ENCODE assay signal across 7 mouse cellular contexts in the genomic region with DNA sequence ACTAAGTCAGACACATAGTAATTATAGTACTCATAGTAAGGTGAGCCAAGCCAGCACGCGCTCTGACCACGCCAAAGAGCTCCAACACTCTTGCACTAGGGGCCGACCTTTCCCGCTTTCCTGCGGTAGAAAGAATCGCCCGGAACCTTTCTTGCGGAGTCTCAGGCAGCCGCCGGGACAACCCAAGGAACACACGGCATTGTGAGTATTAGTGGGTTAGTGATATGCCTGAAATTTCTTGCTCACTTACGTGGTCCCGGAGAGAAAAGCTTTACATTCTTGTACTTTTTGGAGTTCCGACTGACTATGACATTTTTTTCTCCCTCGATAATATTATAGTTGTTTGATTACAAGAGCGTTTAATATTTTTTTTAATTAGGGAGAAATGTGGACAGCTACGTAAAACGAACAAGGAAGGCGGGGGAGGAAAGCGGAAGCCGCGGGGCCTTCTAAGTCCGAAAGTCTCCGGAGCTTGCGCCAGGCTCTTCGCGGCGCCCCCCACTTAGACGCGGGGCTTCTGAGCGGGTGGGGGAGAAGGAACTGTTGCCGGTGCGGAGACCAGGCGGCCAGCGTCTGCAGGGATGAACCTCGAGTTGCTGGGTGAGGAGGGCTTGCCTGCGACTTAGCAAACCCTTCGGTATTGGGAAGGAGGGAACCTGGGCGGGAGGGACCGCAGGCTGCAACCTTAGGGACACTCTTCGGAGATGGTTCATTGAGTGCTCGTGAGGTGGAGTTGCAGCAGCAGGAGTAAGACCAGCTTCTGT. TPM values are rescaled to one million over a fixed set of nuclear protein-coding genes. Genes with fewer than 3 reads are reported as not detected.
DNase-seq lines count a peak whose midpoint lies in the region; ATAC-seq lines count a peak whose summit lies in the region.

Gene Rbbp5, plus strand, starts transcription at position 438 of the 764 bp plus-strand sequence.

- H3K4me1 ChIP-seq in embryonic facial prominence, embryonic 11.5 days (ENCODE audit: control insufficient read depth, insufficient read depth, low read length): no peaks in the 10 kb centered on the region
- H3K4me1 ChIP-seq in limb, embryonic 11.5 days (ENCODE audit: control insufficient read depth, insufficient read depth, low read length): peaks cover 9% of the 10 kb centered on the region; the same call in 1 of the 2 replicates
- peaks cover 8% of the 10 kb centered on the region for H3K4me1 ChIP-seq in midbrain, embryonic 14.5 days (ENCODE audit: control insufficient read depth, insufficient read depth, low read length)

- peak; percentile 80 for ATAC-seq in embryonic facial prominence, embryonic 11.5 days (replicated peaks; ENCODE audit: insufficient number of reproducible peaks, low FRiP score, low TSS enrichment, low read depth)
- ATAC-seq in limb, embryonic 11.5 days (ENCODE audit: insufficient number of reproducible peaks, low FRiP score, low TSS enrichment, low read depth): peak; percentile 82
- ATAC-seq in midbrain, embryonic 14.5 days (ENCODE audit: low FRiP score, low TSS enrichment): peak; percentile 89

- peak within 1 kb of the TSS; percentile 85 for H3K4me3 ChIP-seq in embryonic facial prominence, embryonic 11.5 days (ENCODE audit: low read depth, low read length)
- peak within 1 kb of the TSS; percentile 84 for H3K4me3 ChIP-seq in limb, embryonic 11.5 days (ENCODE audit: low read depth, low read length)
- peak within 1 kb of the TSS; percentile 80 for H3K4me3 ChIP-seq in midbrain, embryonic 14.5 days (replicated peaks; ENCODE audit: low read depth, low read length)

- under 1% methylated on average over 43 of the region's 43 CpGs for WGBS in embryonic facial prominence, embryonic 11.5 days
- under 1% methylated on average over 43 of the region's 43 CpGs for whole genome bisulfite sequencing in limb, embryonic 11.5 days
- WGBS in midbrain, embryonic 14.5 days: under 1% methylated on average over 43 of the region's 43 CpGs

- H3K27me3 ChIP-seq in embryonic facial prominence, embryonic 11.5 days (ENCODE audit: control insufficient read depth, insufficient read depth, low read length): no peaks in the 10 kb centered on the region
- H3K27me3 ChIP-seq in limb, embryonic 11.5 days (ENCODE audit: control insufficient read depth, insufficient read depth, low read length): no peaks in the 10 kb centered on the region
- H3K27me3 ChIP-seq in midbrain, embryonic 14.5 days (ENCODE audit: control insufficient read depth, insufficient read depth, low read length): no peaks in the 10 kb centered on the region

- H3K9ac ChIP-seq in embryonic facial prominence, embryonic 11.5 days (replicated peaks; ENCODE audit: low read length): peak within 1 kb of the TSS; percentile 87
- H3K9ac ChIP-seq in limb, embryonic 11.5 days (ENCODE audit: low read length): peak within 1 kb of the TSS; percentile 83
- H3K9ac ChIP-seq in midbrain, embryonic 14.5 days (replicated peaks; ENCODE audit: low read length): peak within 1 kb of the TSS; percentile 70

- no peaks in the 10 kb centered on the region for H3K9me3 ChIP-seq in embryonic facial prominence, embryonic 11.5 days (replicated peaks; ENCODE audit: control insufficient read depth, low read length)
- no peaks in the 10 kb centered on the region for H3K9me3 ChIP-seq in limb, embryonic 11.5 days (ENCODE audit: control insufficient read depth, low read length)
- no peaks in the 10 kb centered on the region for H3K9me3 ChIP-seq in midbrain, embryonic 14.5 days (ENCODE audit: control insufficient read depth, low read length)

- H3K27ac ChIP-seq in embryonic facial prominence, embryonic 11.5 days (replicated peaks; ENCODE audit: low read depth, low read length): peak within 1 kb of the TSS; percentile 17; the same call in 1 of the 2 replicates
- H3K27ac ChIP-seq in limb, embryonic 11.5 days (replicated peaks; ENCODE audit: low read depth, low read length): 0 out of 2 replicates have a peak within 1 kb of the TSS, but pooled peaks have one; percentile 14
- peak within 1 kb of the TSS; percentile 73 for H3K27ac ChIP-seq in midbrain, embryonic 14.5 days (replicated peaks; ENCODE audit: low read depth, low read length)

- no peaks in the 10 kb centered on the region for H3K36me3 ChIP-seq in embryonic facial prominence, embryonic 11.5 days (replicated peaks; ENCODE audit: control insufficient read depth, insufficient read depth, low read depth, low read length)
- no peaks in the 10 kb centered on the region for H3K36me3 ChIP-seq in limb, embryonic 11.5 days (ENCODE audit: control insufficient read depth, insufficient read depth, low read length)
- no peaks in the 10 kb centered on the region for H3K36me3 ChIP-seq in midbrain, embryonic 14.5 days (ENCODE audit: control insufficient read depth, insufficient read depth, low read length)

- DNase-seq in adrenal gland, postnatal 14 days: peak; percentile 93
- DNase-seq in embryonic facial prominence, embryonic 11.5 days (ENCODE audit: low spot score): peak; percentile 92
- DNase-seq in heart, adult 11 months: peak; percentile 98
- DNase-seq in kidney, adult 18-20 months: peak; percentile 90
- DNase-seq in limb, embryonic 11.5 days (ENCODE audit: low spot score): peak; percentile 93
- peak; percentile 95 for DNase-seq in midbrain, embryonic 14.5 days
- peak; percentile 64 to 86 for DNase-seq in spleen, adult 18-20 months

- peak within 1 kb of the TSS; percentile 64 for H3K4me2 ChIP-seq in embryonic facial prominence, embryonic 11.5 days (ENCODE audit: low read depth, low read length)
- H3K4me2 ChIP-seq in limb, embryonic 11.5 days (ENCODE audit: low read depth, severe bottlenecking): peak within 1 kb of the TSS; percentile 79
- H3K4me2 ChIP-seq in midbrain, embryonic 14.5 days (ENCODE audit: low read length): peak within 1 kb of the TSS; percentile 82

RNA-seq across cellular contexts. Expression of gene Rbbp5, which starts in this region (rescaled TPM):
- 31.6 and 33.2 TPM in 2 replicates for total RNA-seq in adrenal gland, postnatal 14 days (2021)
- polyA plus RNA-seq in embryonic facial prominence, embryonic 11.5 days (2014; fragmentation: Nextera tagmentation; extraction: Ambion mirVana): 59.7 and 64.1 TPM in 2 replicates
- 64.7 and 66.9 TPM in 2 replicates for polyA plus RNA-seq in limb, embryonic 11.5 days (2014; fragmentation: Nextera tagmentation; extraction: Ambion mirVana)
- polyA plus RNA-seq in midbrain, embryonic 14.5 days (2014; fragmentation: Nextera tagmentation; extraction: Ambion mirVana): 38.2 and 48.6 TPM in 2 replicates

Comparison
In these comparisons a context has a peak if more than half of its experiments do, and no peak if none do; other contexts are left out.
1. Peak in every context shown above with its lines: DNase-seq, ATAC-seq, H3K4me3 ChIP-seq and H3K27ac ChIP-seq.
2. H3K27ac ChIP-seq: peak in every context shown above with its lines; median percentile 73 in midbrain, embryonic 14.5 days; 17 in embryonic facial prominence, embryonic 11.5 days; 14 in limb, embryonic 11.5 days.